Mouse (Mus musculus) effector memory CD4-positive, alpha-beta T cell, adult 7 months (primary cell): ENCODE measurements around the gene Cep135. TPM values are rescaled to one million over a fixed set of nuclear protein-coding genes. Genes with fewer than 3 reads are reported as not detected.

ENCODE experiments used
- polyA plus RNA-seq: library from polyadenylated mRNA; unstranded; fragments of 100-300 nt; shearing (Covaris generic); gene quantifications from one replicate; pipeline ENCODE4 v1.2.1, GENCODE M21; 2017

The Cep135 gene
- polyA plus RNA-seq: 13.8 TPM

DNA sequence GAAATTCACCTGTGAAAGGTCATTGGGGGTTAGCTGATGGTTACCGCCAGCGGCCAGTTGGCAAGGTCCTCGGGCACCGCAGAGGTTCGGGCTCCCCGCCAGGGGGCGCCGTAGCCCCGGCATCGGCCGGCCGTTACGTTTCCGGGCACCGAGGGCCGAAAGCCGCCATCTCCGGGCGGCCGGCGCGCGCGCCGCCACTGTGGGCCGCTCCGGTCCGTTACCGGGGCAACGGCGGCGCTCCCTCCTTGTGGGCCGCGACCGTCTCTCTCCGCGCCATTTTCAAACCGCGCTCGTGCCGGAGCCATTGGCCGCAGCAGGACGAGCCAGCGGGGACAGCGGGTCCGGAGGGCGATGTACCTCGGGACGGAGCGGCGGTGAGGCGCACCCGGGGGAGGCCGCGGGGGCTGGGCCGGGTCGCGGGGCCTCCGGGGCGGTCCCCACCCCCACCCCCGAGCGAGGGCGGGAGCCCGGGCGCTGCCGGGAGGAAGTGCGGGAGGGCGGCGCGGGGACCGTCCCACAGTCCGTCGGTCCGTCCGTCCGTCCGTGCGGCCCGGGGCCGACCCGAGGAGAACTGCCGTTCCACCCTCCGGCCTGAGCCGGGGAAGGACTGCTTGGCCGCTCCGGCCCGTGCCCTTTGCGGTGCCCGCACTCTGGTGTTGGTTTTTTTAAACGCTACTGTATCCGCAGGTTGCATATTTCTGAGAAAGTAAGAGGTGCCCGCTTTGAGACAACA lies at the start of gene Cep135:
TSS of gene Cep135 (plus strand) at position 148 of the 733 bp plus-strand sequence.

DNA sequence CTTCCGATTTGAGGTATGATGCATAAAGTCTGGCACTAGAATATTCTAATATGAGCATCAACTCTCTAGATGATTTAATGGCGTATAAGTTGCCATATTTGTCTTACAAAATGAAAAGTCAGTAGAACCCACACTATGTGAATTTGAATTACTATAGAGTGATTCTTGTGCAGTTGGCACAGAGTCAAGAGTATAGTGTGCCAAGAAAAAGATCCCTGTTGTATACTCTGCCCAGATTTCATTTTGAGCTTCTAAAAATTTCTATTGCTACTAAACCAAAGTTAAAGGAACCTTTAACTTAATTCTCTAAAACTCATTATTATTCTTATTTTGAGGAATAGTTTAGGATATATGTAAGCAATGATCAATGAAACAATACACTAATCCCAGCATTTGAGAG lies 67.7 kb downstream of the Cep135 start, which contains the start of gene C530008M17Rik:
TSS of gene C530008M17Rik (plus strand) at position 301 of the 400 bp plus-strand sequence.

Other genes starting within 250 kb of the Cep135 start
- gene Nmu, start 224.9 kb upstream of the Cep135 start, polyA plus RNA-seq: not detected
- gene Gm7271, start 104.7 kb upstream of the Cep135 start, polyA plus RNA-seq: 0.62 TPM
- 33.4 TPM for gene Exoc1, start 59.4 kb upstream of the Cep135 start, polyA plus RNA-seq
- gene C530008M17Rik, start 67.8 kb downstream of the Cep135 start, polyA plus RNA-seq: 3.4 TPM